Mouse (Mus musculus) erythroblast, embryonic 14.5 days (primary cell): ENCODE measurements around the gene Asb13. TPM values are rescaled to one million over a fixed set of nuclear protein-coding genes. Genes with fewer than 3 reads are reported as not detected.

Experiments
- H3K27me3 ChIP-seq: 2 replicates; pipeline ENCODE4 v1.6.1; 2012; ENCODE audit warnings: inconsistent platforms; ENCODE audit not compliant: control insufficient read depth
- H3K36me3 ChIP-seq: 2 replicates; pipeline ENCODE4 v1.6.1; 2012; ENCODE audit warnings: mild to moderate bottlenecking, inconsistent platforms; ENCODE audit not compliant: control insufficient read depth
- H3K4me1 ChIP-seq: 2 replicates; pipeline ENCODE4 v1.6.1; 2012; ENCODE audit warnings: inconsistent platforms; ENCODE audit not compliant: control insufficient read depth
- H3K4me3 ChIP-seq: replicated peaks from 2 replicates; pipeline ENCODE3; 2012; ENCODE audit warnings: moderate library complexity, mild to moderate bottlenecking, inconsistent platforms
- H3K9me3 ChIP-seq: 2 replicates; pipeline ENCODE4 v1.6.1; 2012; ENCODE audit warnings: low read length, inconsistent platforms, mixed read lengths; ENCODE audit not compliant: control insufficient read depth
- GATA1 ChIP-seq: IDR thresholded peaks from 2 replicates; pipeline ENCODE4 v1.6.1; 2012; ENCODE audit warnings: low read length, inconsistent platforms, mixed read lengths
- TAL1 ChIP-seq: IDR thresholded peaks from 3 replicates; pipeline ENCODE4 v1.6.1; 2012; ENCODE audit warnings: low read length, inconsistent platforms, mixed read lengths
- polyA plus RNA-seq: library from polyadenylated mRNA; stranded (reverse); fragments of >175 nt; gene quantifications from 2 replicates; pipeline ENCODE4 v1.2.3, GENCODE M21; 2012

Asb13 gene
- polyA plus RNA-seq, 1 experiment, result 0.01 TPM

DNA sequence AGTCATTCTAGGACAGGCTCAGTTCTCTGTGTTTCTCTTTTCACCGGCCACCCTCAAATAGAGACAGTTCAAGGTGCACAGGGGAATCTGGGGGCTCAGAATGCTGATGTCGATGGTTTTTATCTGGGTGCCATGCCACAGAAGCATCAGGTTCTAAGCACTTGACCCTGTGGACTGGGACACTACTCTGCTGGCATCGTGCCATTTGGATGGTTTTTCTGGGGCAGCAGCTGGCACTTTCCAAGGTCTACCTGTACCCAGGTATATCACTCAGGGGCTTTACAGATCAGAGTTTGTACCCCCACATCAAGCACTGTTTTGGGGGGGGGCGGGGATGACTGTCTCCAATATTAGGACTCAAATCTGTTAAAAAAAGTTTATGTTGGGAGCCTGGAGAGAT, 16.7 kb downstream of the Asb13 start:
- H3K4me1 ChIP-seq, result no peaks in the 10 kb centered on the region
- no peaks in the 10 kb centered on the region; the same call in 1 of the 2 replicates for H3K36me3 ChIP-seq
- 0 out of 2 replicates have a peak, but pooled peaks cover 4% of the 10 kb centered on the region for H3K9me3 ChIP-seq
- TF ChIP-seq GATA1 (no peak), TAL1 (no peak)
- no peak overlapping the region for H3K4me3 ChIP-seq
- no peaks in the 10 kb centered on the region for H3K27me3 ChIP-seq

DNA sequence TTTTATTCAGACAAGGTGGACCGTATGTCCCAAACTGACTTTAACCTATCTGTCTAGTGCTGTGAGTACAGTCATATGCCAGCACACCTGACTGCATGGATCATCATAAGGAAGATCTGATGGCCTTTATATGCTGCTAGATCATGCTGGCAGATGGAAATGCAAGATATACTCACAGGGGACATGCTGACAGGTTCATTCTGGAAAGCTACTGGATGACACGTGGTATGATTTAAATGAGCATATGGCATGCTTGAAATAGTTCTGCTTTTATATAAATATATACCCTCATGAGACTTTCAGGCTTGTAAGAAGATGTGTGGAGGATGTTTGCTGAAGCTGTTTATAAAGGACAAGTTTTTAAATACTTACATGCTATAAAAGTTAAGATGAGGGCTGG, 20.6 kb downstream of the Asb13 start:
- Histone ChIP-seq H3K4me1 (no peaks in the 10 kb centered on the region), H3K4me3 (no peak overlapping the region), H3K27me3 (no peaks in the 10 kb centered on the region), H3K9me3 (no peaks in the 10 kb centered on the region), H3K36me3 (no peaks in the 10 kb centered on the region; the same call in 1 of the 2 replicates)
- no peak for TF ChIP-seq GATA1
- no peak for TF ChIP-seq TAL1

DNA sequence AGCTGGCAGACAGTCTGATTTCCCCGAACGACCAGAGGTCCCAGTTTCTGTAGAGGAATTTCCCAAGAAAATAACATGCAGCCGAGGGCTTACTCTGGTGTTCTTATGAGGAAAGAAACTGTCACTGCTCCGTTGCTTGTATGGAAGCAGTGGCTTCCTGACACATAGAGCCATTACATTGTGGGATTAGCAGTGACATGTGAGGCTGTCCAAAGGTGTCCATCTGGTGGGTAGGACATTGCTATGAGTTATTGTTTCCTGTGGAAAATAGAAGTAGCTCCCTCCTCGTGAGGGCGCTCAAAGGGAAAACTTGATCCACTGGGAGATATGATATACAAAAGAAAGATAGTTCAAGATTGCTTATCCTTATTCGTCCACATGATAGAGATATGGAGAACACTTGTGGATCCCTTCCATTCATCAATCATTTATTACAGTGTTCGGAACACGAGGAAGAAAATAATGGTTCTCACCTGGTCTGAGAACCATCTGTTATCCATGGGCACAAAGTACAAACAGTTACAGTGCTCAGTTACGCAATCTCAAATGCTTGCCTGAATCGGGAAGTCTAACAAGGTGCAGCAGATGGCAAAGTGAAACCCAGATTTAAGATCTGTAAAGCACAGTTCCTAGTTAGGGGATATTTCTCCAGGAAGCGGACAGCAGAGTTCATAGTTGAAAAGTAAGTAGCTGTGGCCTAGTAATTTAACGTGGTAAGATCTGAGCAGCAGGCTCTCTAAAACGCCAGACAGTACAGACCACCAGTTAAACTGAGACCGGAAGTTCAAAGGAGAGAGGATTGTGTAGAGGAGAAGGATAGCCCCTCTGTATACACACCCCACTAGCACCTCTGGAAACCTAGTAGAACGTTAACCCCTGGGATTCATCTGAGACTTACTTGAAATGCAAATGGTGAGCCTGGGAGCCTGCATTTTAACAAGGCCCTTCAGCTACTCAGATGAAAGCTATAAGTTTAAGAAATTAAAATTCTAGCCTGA, 25.6 kb downstream of the Asb13 start:
- Histone ChIP-seq H3K27me3 (no peaks in the 10 kb centered on the region), H3K4me1 (no peaks in the 10 kb centered on the region), H3K9me3 (no peaks in the 10 kb centered on the region), H3K36me3 (no peaks in the 10 kb centered on the region), H3K4me3 (no peak overlapping the region)
- TF ChIP-seq GATA1 (no peak), TAL1 (no peak)

DNA sequence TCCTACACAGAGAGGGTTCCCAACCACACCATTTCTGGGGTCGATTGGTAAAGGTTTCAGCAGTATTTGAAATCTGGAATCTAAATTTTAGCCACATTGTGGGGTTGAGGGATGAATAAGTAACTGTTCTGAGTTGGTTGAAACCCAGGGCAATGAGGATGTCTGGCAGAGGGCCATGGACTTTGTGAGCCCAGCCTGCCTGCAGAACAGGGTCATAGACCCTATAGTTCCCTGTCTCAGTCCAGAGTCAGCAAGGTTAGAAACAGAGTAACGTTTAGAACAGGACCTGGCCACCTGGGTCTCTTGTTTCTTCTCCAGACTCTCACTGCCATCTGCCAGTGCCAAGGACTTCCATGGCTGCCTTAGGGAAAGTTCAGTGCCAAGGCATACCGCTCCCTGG, 30.4 kb downstream of the Asb13 start:
- H3K36me3 ChIP-seq, result no peaks in the 10 kb centered on the region
- no peaks in the 10 kb centered on the region for H3K9me3 ChIP-seq
- no peak for TF ChIP-seq GATA1
- TF ChIP-seq TAL1, result no peak
- no peaks in the 10 kb centered on the region for H3K4me1 ChIP-seq
- no peak overlapping the region for H3K4me3 ChIP-seq
- no peaks in the 10 kb centered on the region for H3K27me3 ChIP-seq

DNA sequence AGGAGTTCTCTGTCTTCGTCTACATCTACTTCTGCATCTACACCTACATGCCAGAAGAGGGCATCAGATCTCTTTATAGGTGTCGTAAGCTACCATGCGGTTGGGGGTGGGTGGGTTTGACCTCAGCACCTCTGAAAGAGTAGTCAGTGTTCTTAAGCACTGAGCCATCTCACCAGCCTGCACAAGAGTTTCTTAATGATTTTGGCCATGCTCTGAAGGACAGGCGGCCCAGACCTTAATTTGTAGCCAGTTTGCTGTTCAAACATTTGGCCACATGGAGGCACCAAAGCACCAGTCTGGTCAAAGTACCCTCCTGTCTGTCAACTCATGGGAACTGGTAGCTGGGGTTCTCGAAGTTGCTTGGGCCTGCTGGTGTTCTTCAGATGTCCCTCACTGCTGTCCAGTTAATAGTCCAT, 31.5 kb downstream of the Asb13 start:
- no peaks in the 10 kb centered on the region for H3K27me3 ChIP-seq
- no peak for TF ChIP-seq GATA1
- TF ChIP-seq TAL1, result no peak
- H3K9me3 ChIP-seq, result no peaks in the 10 kb centered on the region
- no peak overlapping the region for H3K4me3 ChIP-seq
- no peaks in the 10 kb centered on the region for H3K36me3 ChIP-seq
- H3K4me1 ChIP-seq, result no peaks in the 10 kb centered on the region

DNA sequence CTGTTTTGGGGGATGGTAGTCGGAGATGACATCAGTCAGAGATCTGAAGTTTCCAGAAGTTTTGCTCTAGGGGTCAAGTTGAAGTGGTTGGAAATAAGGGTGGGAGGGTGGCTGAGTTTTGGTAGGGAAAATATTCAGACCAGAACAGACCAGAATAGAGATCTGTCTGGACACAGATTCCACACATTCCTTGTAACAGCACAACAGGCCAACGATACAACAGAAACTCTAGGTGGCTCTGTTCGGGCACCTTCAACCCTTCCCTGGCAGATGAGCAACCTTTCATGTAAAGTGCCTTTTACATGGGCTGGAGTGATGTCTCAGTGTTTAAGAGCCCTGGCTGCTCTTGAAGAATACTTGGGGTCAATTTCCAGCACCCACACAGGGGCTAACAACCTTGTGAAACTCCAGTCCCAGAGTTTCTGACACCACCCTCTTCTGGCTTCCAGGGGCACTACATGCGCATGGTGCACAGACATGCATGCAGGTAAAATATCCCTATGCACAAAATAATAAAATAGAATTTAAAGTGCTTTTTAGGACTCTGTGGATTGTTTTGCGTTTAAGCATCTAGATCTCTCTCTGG, 33.5 kb downstream of the Asb13 start:
- TF ChIP-seq TAL1 (no peak), GATA1 (no peak)
- H3K36me3 ChIP-seq, result no peaks in the 10 kb centered on the region
- no peaks in the 10 kb centered on the region for H3K27me3 ChIP-seq
- no peak overlapping the region for H3K4me3 ChIP-seq
- no peaks in the 10 kb centered on the region for H3K4me1 ChIP-seq
- no peaks in the 10 kb centered on the region for H3K9me3 ChIP-seq

DNA sequence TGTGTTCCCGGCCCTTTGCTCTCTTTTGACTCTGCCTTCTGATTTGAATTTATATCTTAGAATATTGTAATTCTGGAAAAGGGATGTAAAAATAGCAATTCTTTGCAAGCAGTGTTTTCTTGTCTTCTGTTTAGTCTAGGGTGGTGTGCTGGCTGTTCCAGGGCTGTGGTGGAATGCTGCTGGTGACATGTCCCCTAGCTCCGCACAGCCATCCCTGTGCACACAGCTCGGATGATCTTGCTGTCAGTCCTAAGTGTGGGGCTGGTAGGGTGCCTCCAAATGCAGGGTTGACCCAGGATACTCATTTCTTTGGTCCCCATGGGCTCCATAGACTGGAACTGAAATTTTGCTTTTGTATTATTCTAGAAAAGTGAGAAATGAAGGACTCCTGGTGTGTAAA, 34.2 kb downstream of the Asb13 start:
- no peaks in the 10 kb centered on the region for H3K27me3 ChIP-seq
- no peaks in the 10 kb centered on the region for H3K36me3 ChIP-seq
- TF ChIP-seq TAL1 (no peak), GATA1 (no peak)
- no peak overlapping the region for H3K4me3 ChIP-seq
- H3K9me3 ChIP-seq, result no peaks in the 10 kb centered on the region
- no peaks in the 10 kb centered on the region for H3K4me1 ChIP-seq

DNA sequence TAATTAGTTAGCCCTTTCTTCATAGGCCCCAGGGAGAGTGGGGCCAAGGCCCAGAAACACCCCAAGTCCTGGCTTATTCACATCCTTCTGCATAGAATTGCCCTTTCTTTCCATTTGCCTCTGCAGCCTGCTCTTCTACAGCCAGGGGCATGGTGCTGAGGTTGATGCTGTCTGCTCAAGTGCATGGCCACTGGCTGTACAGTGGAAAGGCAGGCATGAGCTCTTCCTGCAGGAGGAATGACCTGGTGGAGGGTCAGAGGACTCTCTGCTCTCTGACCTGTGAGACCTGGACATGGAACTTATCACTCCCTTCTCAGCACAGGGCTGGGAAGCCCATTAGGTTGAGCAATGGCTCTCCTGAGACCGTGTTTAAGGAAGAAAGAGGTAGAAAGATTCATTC, 35.8 kb downstream of the Asb13 start:
- no peak overlapping the region for H3K4me3 ChIP-seq
- no peaks in the 10 kb centered on the region for H3K36me3 ChIP-seq
- no peak for TF ChIP-seq TAL1
- TF ChIP-seq GATA1, result no peak
- H3K4me1 ChIP-seq, result no peaks in the 10 kb centered on the region
- no peaks in the 10 kb centered on the region for H3K27me3 ChIP-seq
- no peaks in the 10 kb centered on the region for H3K9me3 ChIP-seq

DNA sequence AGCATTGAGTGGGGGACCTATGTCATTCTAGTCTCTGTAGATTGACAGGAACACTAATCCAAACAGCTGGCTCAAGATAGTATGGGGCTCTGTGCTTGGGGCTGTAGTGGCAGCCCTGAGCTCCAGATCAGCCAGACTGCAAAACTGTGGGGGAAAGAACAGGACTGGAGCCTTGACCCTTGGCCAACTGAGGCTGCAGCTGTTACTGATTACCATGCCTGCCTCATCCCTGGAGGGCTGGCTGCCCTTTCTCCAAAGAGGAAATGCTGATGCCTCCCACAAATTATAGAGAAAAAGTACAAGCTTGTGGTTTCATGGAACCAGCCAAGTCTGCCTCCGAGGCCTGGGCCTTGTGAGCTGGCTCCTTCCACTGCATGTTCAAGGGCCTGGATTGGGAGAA, 36.2 kb downstream of the Asb13 start:
- Histone ChIP-seq H3K4me3 (no peak overlapping the region), H3K36me3 (no peaks in the 10 kb centered on the region), H3K9me3 (no peaks in the 10 kb centered on the region), H3K4me1 (no peaks in the 10 kb centered on the region), H3K27me3 (no peaks in the 10 kb centered on the region)
- TF ChIP-seq TAL1 (no peak), GATA1 (no peak)
